Mouse (Mus musculus) stomach, embryonic 15.5 days (tissue): ENCODE measurements around the gene Nrbp1. TPM values are rescaled to one million over a fixed set of nuclear protein-coding genes. Genes with fewer than 3 reads are reported as not detected.
A peak's percentile ranks its signal among the peaks of the same experiment; 100 is the strongest.
"Not testable (repeated sequence)": the region's sequence is repeated elsewhere in the genome, so short reads cannot be mapped to it uniquely, and the experiment has no call there.

Source experiments
- ATAC-seq: fragments of 200-750 bp; cut with Nextera tagmentation; 2 replicates; pipeline ENCODE4 v1.8.0; 2017; ENCODE audit warnings: low read depth, moderate number of reproducible peaks, moderate TSS enrichment; ENCODE audit not compliant: insufficient read depth, low FRiP score
- H3K27ac ChIP-seq: fragments of 300-500 bp; sonication (generic); 2 replicates; pipeline ENCODE4 v1.5.1; 2015; ENCODE audit warnings: mild to moderate bottlenecking, inconsistent platforms
- H3K27me3 ChIP-seq: fragments of 300-500 bp; sonication (generic); replicated peaks from 2 replicates; pipeline ENCODE4 v1.6.1; 2015; ENCODE audit warnings: inconsistent platforms
- H3K36me3 ChIP-seq: fragments of 300-500 bp; sonication (generic); 2 replicates; pipeline ENCODE4 v1.6.1; 2015; ENCODE audit warnings: inconsistent platforms
- H3K4me1 ChIP-seq: fragments of 300-500 bp; sonication (generic); 2 replicates; pipeline ENCODE4 v1.6.1; 2015; ENCODE audit warnings: inconsistent platforms
- H3K4me2 ChIP-seq: fragments of 300-500 bp; sonication (generic); 2 replicates; pipeline ENCODE4 v1.6.1; 2015; ENCODE audit warnings: mild to moderate bottlenecking, inconsistent platforms
- H3K4me3 ChIP-seq: fragments of 300-500 bp; sonication (generic); replicated peaks from 2 replicates; pipeline ENCODE4 v1.5.1; 2015; ENCODE audit warnings: inconsistent platforms
- H3K9ac ChIP-seq: fragments of 300-500 bp; sonication (generic); 2 replicates; pipeline ENCODE4 v1.6.1; 2015; ENCODE audit warnings: inconsistent platforms
- H3K9me3 ChIP-seq: fragments of 300-500 bp; sonication (generic); 2 replicates; pipeline ENCODE4 v1.6.1; 2016; ENCODE audit warnings: inconsistent platforms
- WGBS: fragments of 180-500 bp; shearing (Covaris S2); methylation state at CpG from one replicate; pipeline ENCODE4 v1.1.7; 2015; 5-methylcytosine and 5-hydroxymethylcytosine counted together
- polyA plus RNA-seq: library from polyadenylated mRNA; unstranded; fragments of >200 nt; fragmentation: Nextera tagmentation; extraction: Ambion mirVana; gene quantifications from 2 replicates; pipeline ENCODE4 v1.2.1, GENCODE M21; 2015

Gene Nrbp1
- polyA plus RNA-seq, 1 experiment from 2014 or later: 141 TPM

- Histone ChIP-seq H3K27ac (no peak overlapping the region), H3K4me1 (peaks cover 10% of the 10 kb centered on the region), H3K9me3 (no peaks in the 10 kb centered on the region), H3K4me2 (no peak overlapping the region), H3K9ac (no peak overlapping the region), H3K36me3 (peaks cover 65% of the 10 kb centered on the region), H3K4me3 (no peak overlapping the region; the same call in 1 of the 2 replicates), H3K27me3 (no peaks in the 10 kb centered on the region)
- 82% methylated on average over 5 of the region's 5 CpGs for WGBS
- ATAC-seq: no peak
These were observed 41.9 kb upstream of the Nrbp1 start for GRCm38 (mm10) chr5:31198616-31199320.

DNA sequence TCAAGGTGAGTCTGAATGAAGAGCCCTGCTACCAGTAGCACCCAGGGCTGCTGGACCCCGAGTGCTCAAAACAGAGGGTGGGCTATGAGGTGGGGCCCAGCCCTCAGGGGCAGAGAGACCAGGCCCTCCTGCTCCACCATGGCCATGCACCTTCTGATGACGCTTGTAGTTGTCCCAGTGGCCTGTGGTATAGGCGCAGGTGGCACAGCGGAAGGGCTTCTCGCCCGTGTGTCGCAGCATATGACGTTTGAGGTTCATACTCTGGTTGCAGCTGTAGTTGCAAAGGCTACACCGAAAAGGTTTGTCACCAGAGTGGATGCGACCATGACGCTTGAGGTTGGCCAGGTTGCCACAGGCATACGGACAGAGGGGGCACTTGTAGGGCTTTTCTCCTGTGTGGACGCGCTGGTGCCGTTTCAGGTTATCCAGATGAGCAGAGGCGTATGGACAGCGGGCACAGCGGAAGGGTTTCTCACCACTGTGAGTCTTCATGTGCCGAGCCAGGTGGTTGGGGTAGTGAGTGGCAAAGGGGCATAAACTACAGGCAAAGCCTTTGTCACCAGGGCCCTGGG lies 41.3 kb upstream of the Nrbp1 start:
- no peak overlapping the region for H3K4me3 ChIP-seq
- H3K36me3 ChIP-seq: peaks cover 66% of the 10 kb centered on the region
- no peaks in the 10 kb centered on the region for H3K9me3 ChIP-seq
- WGBS: 88% methylated on average over 19 of the region's 19 CpGs
- no peak for ATAC-seq
- no peak overlapping the region for H3K4me2 ChIP-seq
- H3K27me3 ChIP-seq: no peaks in the 10 kb centered on the region
- H3K4me1 ChIP-seq: peaks cover 4% of the 10 kb centered on the region
- no peak overlapping the region for H3K9ac ChIP-seq
- H3K27ac ChIP-seq: no peak overlapping the region

DNA sequence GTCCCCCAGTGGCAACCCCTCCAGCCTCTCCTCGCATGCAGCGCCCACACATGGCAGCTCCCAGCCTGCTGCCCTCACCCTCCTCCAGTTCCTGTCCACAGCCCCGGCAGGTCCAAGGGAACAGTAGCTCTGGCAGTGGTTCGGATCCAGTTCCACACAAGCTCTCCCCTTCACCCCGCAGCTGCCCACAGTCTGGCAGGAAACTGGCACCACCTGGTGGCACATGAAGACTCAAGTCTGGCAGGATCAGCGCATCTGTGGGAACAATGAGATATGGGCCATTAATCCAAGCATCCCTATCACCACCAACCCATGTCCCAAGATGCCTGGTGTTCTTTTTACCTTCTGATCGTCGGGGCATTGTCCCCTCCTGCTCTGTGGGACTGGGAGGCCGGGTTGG lies 40.8 kb upstream of the Nrbp1 start:
- no peak for ATAC-seq
- H3K4me1 ChIP-seq: peaks cover 2% of the 10 kb centered on the region
- 81% methylated on average over 9 of the region's 9 CpGs for WGBS
- no peaks in the 10 kb centered on the region for H3K9me3 ChIP-seq
- no peak overlapping the region for H3K27ac ChIP-seq
- H3K36me3 ChIP-seq: peaks cover 71% of the 10 kb centered on the region
- no peak overlapping the region for H3K9ac ChIP-seq
- no peaks in the 10 kb centered on the region for H3K27me3 ChIP-seq
- no peak overlapping the region for H3K4me3 ChIP-seq
- H3K4me2 ChIP-seq: no peak overlapping the region

- Histone ChIP-seq H3K4me3 (peak overlapping the region; percentile 6), H3K4me1 (peaks cover 2% of the 10 kb centered on the region), H3K9ac (no peak overlapping the region), H3K9me3 (no peaks in the 10 kb centered on the region), H3K27ac (no peak overlapping the region), H3K27me3 (no peaks in the 10 kb centered on the region), H3K4me2 (peak overlapping the region; percentile 76), H3K36me3 (peaks cover 71% of the 10 kb centered on the region)
- ATAC-seq: no peak
- 87% methylated on average over 27 of the region's 27 CpGs for WGBS
These were observed 40.3 kb upstream of the Nrbp1 start for GRCm38 (mm10) chr5:31200327-31200768.

GRCm38 (mm10) chr5:31201042-31201741 lies 39.5 kb upstream of the Nrbp1 start:
- Histone ChIP-seq H3K9me3 (no peaks in the 10 kb centered on the region), H3K4me3 (peak overlapping the region; percentile 90), H3K36me3 (peaks cover 69% of the 10 kb centered on the region), H3K4me1 (peaks cover 2% of the 10 kb centered on the region), H3K9ac (peak overlapping the region; percentile 93), H3K27ac (peak overlapping the region; percentile 81), H3K4me2 (peak overlapping the region; percentile 76), H3K27me3 (no peaks in the 10 kb centered on the region)
- WGBS: 13% methylated on average over 13 of the region's 13 CpGs
- no peak for ATAC-seq

DNA sequence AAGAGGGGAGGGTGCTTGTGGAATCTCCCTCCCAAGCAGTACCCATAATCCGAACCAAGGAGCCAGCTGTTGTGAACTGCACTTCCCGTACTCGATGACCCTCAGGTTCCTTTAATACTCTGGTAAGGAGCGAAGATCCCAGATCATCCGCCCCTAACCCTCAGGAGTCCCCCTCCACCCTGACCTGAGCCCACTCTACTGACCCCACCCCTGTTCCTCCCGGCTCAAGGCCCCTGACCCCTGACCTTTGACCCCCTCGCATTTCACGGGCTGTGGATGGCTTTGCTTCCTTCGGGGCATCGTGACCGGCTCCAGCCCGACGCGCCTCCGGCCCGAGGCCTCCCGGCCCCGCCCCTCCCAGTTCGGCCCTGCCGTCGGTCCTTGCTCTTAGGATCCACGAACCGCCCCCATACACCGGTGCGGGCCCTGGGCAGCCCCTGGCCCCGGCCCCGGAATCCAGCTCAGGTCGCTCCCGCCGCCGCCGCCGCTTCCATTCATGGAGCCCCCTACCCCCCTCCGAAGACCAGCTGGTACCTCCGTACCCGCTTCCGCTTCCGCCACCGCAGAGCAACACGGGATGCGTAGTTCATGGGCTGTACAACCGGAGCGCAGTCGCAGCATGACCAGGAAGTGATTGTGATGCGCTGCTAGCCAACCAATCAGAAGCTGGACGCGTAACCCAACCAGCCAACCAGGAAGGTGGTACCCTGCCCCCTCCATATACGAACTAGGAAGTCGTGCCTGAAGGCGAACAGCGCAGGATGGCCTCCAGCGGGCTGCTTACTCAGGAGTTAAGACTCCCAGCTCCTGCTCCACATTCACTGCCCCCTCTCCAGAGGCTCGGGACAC lies 38.7 kb upstream of the Nrbp1 start, which contains the start of gene Zfp513:
Zfp513 (minus strand) TSS at position 562 of the 849 bp plus-strand sequence.
- Histone ChIP-seq H3K27ac (peak within 1 kb of the TSS; percentile 81), H3K36me3 (peaks cover 63% of the 10 kb centered on the region), H3K9me3 (no peaks in the 10 kb centered on the region), H3K9ac (peak within 1 kb of the TSS; percentile 93), H3K4me3 (peak within 1 kb of the TSS; percentile 90), H3K4me1 (peaks cover 2% of the 10 kb centered on the region), H3K4me2 (peak within 1 kb of the TSS; percentile 76), H3K27me3 (no peaks in the 10 kb centered on the region)
- WGBS: under 1% methylated on average over 52 of the region's 53 CpGs
- peak; percentile 97 for ATAC-seq

GRCm38 (mm10) chr5:31202933-31203332 lies 37.7 kb upstream of the Nrbp1 start:
- 83% methylated on average over 7 of the region's 7 CpGs for WGBS
- Histone ChIP-seq H3K36me3 (peaks cover 63% of the 10 kb centered on the region), H3K27me3 (no peaks in the 10 kb centered on the region), H3K4me3 (peak overlapping the region; percentile 90), H3K4me2 (peak overlapping the region; percentile 71), H3K27ac (peak overlapping the region; percentile 76), H3K4me1 (peaks cover 2% of the 10 kb centered on the region), H3K9me3 (no peaks in the 10 kb centered on the region), H3K9ac (peak overlapping the region; percentile 40; the same call in 1 of the 2 replicates)
- no peak for ATAC-seq

GRCm38 (mm10) chr5:31203866-31204265 lies 36.8 kb upstream of the Nrbp1 start:
- H3K27me3 ChIP-seq: no peaks in the 10 kb centered on the region
- H3K36me3 ChIP-seq: peaks cover 55% of the 10 kb centered on the region
- no peak for ATAC-seq

DNA sequence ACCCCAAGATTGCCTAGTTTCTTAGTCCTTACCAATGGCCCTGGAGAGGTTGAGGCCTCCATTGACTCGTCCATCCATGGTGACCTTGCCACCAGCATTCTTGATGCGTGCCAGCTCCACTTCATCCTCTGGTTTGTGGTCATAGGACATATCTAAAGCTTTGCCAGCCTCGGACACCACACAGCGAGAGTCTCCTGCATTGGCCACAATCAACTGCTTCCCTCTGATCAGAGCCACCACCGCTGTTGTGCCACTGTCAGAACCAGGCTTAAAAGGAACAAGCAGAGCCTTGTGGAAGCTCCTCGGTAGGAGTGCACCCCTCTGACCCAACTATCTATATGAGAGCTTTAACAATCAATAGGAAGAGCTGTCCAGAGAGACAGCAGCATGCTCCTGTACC lies 36.2 kb upstream of the Nrbp1 start:
- Histone ChIP-seq H3K9ac (no peak overlapping the region), H3K36me3 (peaks cover 50% of the 10 kb centered on the region), H3K4me2 (no peak overlapping the region), H3K4me1 (peaks cover 2% of the 10 kb centered on the region), H3K9me3 (no peaks in the 10 kb centered on the region), H3K27me3 (no peaks in the 10 kb centered on the region), H3K27ac (no peak overlapping the region), H3K4me3 (no peak overlapping the region)
- WGBS: 91% methylated on average over 6 of the region's 6 CpGs
- no peak for ATAC-seq

More at GRCm38 (mm10) chr5:31203866-31204265, 36.8 kb upstream of the Nrbp1 start:
- 85% methylated on average over 2 of the region's 2 CpGs for whole genome bisulfite sequencing
- no peak overlapping the region for H3K4me2 ChIP-seq
- H3K27ac ChIP-seq: no peak overlapping the region
- no peaks in the 10 kb centered on the region for H3K9me3 ChIP-seq
- H3K4me1 ChIP-seq: peaks cover 2% of the 10 kb centered on the region
- H3K4me3 ChIP-seq: no peak overlapping the region
- H3K9ac ChIP-seq: no peak overlapping the region

GRCm38 (mm10) chr5:31216554-31216953 lies 24.1 kb upstream of the Nrbp1 start:
- H3K4me1 ChIP-seq, H3K36me3 ChIP-seq, H3K4me3 ChIP-seq, H3K9ac ChIP-seq, H3K4me2 ChIP-seq, H3K27ac ChIP-seq, ATAC-seq, H3K27me3 ChIP-seq, H3K9me3 ChIP-seq: not testable (repeated sequence)
- WGBS: 89% methylated on average over 6 of the region's 6 CpGs

DNA sequence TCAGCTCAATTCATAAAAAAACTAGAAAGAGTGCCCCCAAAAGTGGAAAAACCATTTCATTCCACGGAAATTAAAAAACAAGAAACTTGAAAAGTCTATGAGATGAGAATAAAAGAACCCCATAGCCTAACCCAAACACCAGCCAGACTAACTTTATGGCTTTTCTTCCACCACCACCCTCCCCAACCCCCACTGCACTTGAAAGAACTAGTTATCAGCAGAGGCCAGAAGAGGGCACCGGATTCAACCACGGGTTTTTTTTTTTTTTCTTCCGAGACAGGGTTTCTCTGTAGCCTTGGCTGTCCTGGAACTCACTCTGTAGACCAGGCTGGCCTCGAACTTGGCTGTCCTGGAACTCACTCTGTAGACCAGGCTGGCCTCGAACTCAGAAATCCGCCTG lies 22.4 kb upstream of the Nrbp1 start:
- 48% methylated on average over 7 of the region's 7 CpGs for WGBS
- Histone ChIP-seq H3K9ac (no peak overlapping the region), H3K36me3 (no peaks in the 10 kb centered on the region), H3K4me3 (no peak overlapping the region), H3K4me1 (no peaks in the 10 kb centered on the region), H3K27me3 (no peaks in the 10 kb centered on the region), H3K9me3 (no peaks in the 10 kb centered on the region), H3K27ac (no peak overlapping the region), H3K4me2 (no peak overlapping the region)
- no peak for ATAC-seq
